Comparison of ENCODE assay signal across 16 mouse cellular contexts in the genomic region with DNA sequence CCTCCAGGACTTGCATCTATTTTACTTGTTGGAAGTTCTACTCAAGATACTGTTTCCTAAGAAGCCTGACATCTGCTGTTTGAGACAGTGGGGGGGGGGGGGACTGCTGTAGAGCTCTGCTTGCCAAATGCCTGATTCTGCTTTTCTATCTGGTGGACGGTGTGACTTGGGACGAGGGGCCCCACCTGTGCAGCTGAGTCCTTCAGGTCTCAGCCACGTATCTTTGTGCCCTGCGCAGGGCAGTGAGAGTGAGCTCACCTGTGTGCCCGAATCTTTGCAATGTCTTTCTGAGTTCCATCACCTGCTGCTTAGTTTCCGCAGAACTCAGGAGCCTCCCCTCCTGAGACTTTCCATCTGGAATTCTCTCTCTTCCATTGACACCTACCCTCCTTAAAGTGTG.
"Had no signal": no experiment of that assay in that cellular context is flagged by ENCODE, and none has a peak within 500 bp of the region (broad histone marks: within the 10 kb centered on the region; RNA-seq: fewer than 3 reads in every experiment).

No protein-coding gene starts in this region.

- H3K27ac ChIP-seq: neural tube, embryonic 13.5 days; neural tube, embryonic 15.5 days; stomach, embryonic 15.5 days; stomach, postnatal 0 days had no signal

- H3K4me2 ChIP-seq: neural tube, embryonic 13.5 days; neural tube, embryonic 15.5 days; stomach, embryonic 15.5 days had no signal

- H3K4me3 ChIP-seq: neural tube, embryonic 13.5 days; neural tube, embryonic 15.5 days; stomach, embryonic 15.5 days had no signal

- H3K36me3 ChIP-seq: neural tube, embryonic 13.5 days; neural tube, embryonic 15.5 days; stomach, embryonic 15.5 days had no signal

- H3K9ac ChIP-seq: neural tube, embryonic 13.5 days; neural tube, embryonic 15.5 days; stomach, embryonic 15.5 days had no signal

- H3K9me3 ChIP-seq: neural tube, embryonic 13.5 days; neural tube, embryonic 15.5 days; stomach, embryonic 15.5 days had no signal

- DNase-seq: retina, postnatal 1 day; right cerebral cortex, adult 18-20 months; right cerebral cortex, postnatal 14 days; right cerebral cortex, postnatal 25 days; right cerebral cortex, postnatal 4 days; spleen, adult 18-20 months; thymus, adult 18-20 months; thymus, adult 2 months; thymus, postnatal 14 days; thymus, postnatal 25 days; thymus, postnatal 36 days; thymus, postnatal 4 days had no signal

- H3K4me1 ChIP-seq: neural tube, embryonic 13.5 days had no signal

- H3K27me3 ChIP-seq: neural tube, embryonic 13.5 days; neural tube, embryonic 15.5 days; stomach, embryonic 15.5 days had no signal
